Mouse (Mus musculus) lung, postnatal 0 days (tissue): Measurements from ENCODE around the gene Sqor. TPM values are rescaled to one million over a fixed set of nuclear protein-coding genes. Genes with fewer than 3 reads are reported as not detected.
A peak's percentile ranks its signal among the peaks of the same experiment; 100 is the strongest.

ENCODE experiments used
- ATAC-seq: fragments of 200-750 bp; cut with Nextera tagmentation; 2 replicates; pipeline ENCODE4 v1.8.0; 2017; ENCODE audit warnings: moderate library complexity
- DNase-seq: peaks from one replicate; pipeline ENCODE4 v3.0.0-alpha.2; 2016; ENCODE audit warnings: low spot score
- H3K27ac ChIP-seq: fragments of 300-500 bp; sonication (generic); 2 replicates; pipeline ENCODE4 v1.5.1; 2014; ENCODE audit warnings: antibody characterized with exemption, mild to moderate bottlenecking, low read length, mixed read lengths
- H3K27me3 ChIP-seq: fragments of 300-500 bp; sonication (generic); replicated peaks from 2 replicates; pipeline ENCODE4 v1.6.1; 2014; ENCODE audit warnings: low read length, mixed read lengths; ENCODE audit not compliant: insufficient read depth
- H3K36me3 ChIP-seq: fragments of 300-500 bp; sonication (generic); 2 replicates; pipeline ENCODE4 v1.6.1; 2014; ENCODE audit warnings: low read length, mixed read lengths; ENCODE audit not compliant: insufficient read depth
- H3K4me1 ChIP-seq: fragments of 300-500 bp; sonication (generic); 2 replicates; pipeline ENCODE4 v1.6.1; 2014; ENCODE audit warnings: antibody characterized with exemption, low read depth, low read length, mixed read lengths; ENCODE audit not compliant: insufficient read depth
- H3K4me2 ChIP-seq: fragments of 300-500 bp; sonication (generic); replicated peaks from 2 replicates; pipeline ENCODE4 v1.6.1; 2014; ENCODE audit warnings: low read depth, mild to moderate bottlenecking, low read length, moderate library complexity, mixed read lengths
- H3K4me3 ChIP-seq: fragments of 300-500 bp; sonication (generic); 2 replicates; pipeline ENCODE4 v1.5.1; 2014; ENCODE audit warnings: low read depth, low read length
- H3K9ac ChIP-seq: fragments of 300-500 bp; sonication (generic); replicated peaks from 2 replicates; pipeline ENCODE4 v1.6.1; 2014; ENCODE audit warnings: low read depth, mild to moderate bottlenecking
- H3K9me3 ChIP-seq: fragments of 300-500 bp; sonication (generic); 2 replicates; pipeline ENCODE4 v1.6.1; 2016; ENCODE audit warnings: low read length, mixed read lengths
- CTCF ChIP-seq: IDR thresholded peaks from 2 replicates; pipeline ENCODE4 v1.5.1; 2016; ENCODE audit warnings: antibody characterized with exemption, mild to moderate bottlenecking
- EP300 ChIP-seq: IDR thresholded peaks from 2 replicates; pipeline ENCODE4 v1.6.1; 2016; ENCODE audit warnings: antibody characterized with exemption, mild to moderate bottlenecking, control low read depth
- WGBS: fragments of 180-500 bp; shearing (Covaris S2); extraction: QIAGEN DNeasy Blood & Tissue Kit; methylation state at CpG from one replicate; pipeline ENCODE4 v1.1.7; 2014; 5-methylcytosine and 5-hydroxymethylcytosine counted together
- polyA plus RNA-seq: library from polyadenylated mRNA; unstranded; fragments of >200 nt; fragmentation: Nextera tagmentation; extraction: Ambion mirVana; gene quantifications from 2 replicates; pipeline ENCODE4 v1.2.1, GENCODE M21; 2015

Sqor gene
- polyA plus RNA-seq = 29.2 and 30.5 TPM in 2 replicates

DNA sequence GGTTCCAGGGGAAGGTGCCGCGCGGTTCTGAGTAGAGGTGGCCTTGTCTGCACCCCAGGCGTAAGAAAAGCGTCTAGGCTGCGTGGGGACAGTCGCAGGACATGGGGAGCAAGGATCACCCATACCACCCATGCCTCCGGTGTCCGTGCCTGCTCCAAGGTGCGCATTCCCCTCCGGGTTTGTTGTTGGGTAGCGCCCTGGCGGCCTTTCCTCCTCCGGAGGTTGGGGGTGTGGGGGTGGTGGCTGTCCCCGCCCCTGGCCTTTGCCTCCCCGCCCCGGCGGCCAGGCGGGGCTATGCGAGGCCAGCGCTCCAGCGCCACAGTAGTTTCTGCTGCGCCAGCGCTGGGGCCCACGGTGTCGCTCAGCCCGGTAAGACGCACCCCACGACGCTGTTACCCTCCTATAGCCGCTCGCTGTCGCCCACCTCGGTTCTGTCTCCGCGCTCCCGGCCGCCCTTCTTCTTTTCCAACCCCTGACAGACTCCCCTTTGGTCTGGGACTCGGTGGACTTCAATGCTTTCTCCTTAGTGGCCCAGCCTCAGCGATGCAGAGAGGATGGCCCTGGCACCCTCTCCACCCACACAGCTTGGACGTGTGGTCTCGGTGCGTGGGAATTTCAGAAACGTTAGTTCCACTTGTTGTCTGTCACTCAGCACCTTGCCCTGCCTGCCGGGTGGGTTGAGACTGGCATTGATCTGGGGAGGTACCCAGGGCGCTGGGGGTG, at the start of gene Sqor:
Sqor (plus strand) TSS at position 167 of the 723 bp plus-strand sequence.
- H3K4me1 ChIP-seq = no peaks in the 10 kb centered on the region
- no peak for TF ChIP-seq EP300
- TF ChIP-seq CTCF = peak; percentile 39; the same call in 1 of the 2 replicates
- 1% methylated on average over 42 of the region's 46 CpGs for WGBS
- H3K9ac ChIP-seq = peak within 1 kb of the TSS; percentile 60
- ATAC-seq (peak; percentile 97), DNase-seq (peak; percentile 86)
- H3K27ac ChIP-seq = peak within 1 kb of the TSS; percentile 43; the same call in 1 of the 2 replicates
- no peaks in the 10 kb centered on the region for H3K9me3 ChIP-seq
- H3K27me3 ChIP-seq = no peaks in the 10 kb centered on the region
- H3K36me3 ChIP-seq = no peaks in the 10 kb centered on the region
- H3K4me2 ChIP-seq = peak within 1 kb of the TSS; percentile 91
- peak within 1 kb of the TSS; percentile 56 for H3K4me3 ChIP-seq

DNA sequence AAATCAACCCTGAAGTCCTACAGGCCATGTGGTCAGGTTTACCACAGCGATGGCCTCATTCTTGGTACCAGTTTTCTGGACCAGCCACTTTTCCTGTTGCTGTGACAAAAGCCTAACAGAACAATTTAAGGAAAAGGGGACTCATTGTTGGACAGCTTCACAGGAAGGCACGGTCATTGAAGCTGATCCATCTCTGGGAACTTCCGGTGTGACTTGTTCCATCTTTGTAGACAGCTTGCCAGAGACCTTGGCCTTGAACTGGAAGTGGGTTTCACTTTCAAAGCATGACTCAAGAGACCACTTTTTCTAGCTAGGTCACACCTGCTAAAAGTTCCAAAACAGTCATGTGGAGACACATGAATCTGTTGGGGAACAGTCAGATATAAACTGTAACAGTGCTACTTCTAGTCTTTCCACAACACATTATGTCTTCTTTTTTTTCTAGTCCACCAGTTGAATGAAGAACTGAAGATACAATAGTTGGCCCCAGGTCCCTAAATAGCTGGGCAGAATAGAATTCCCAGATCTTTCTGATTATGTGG, 48.7 kb upstream of the Sqor start:
- no peak for DNase-seq
- H3K27ac ChIP-seq = no peak overlapping the region
- H3K9ac ChIP-seq = no peak overlapping the region
- no peak for ATAC-seq
- no peaks in the 10 kb centered on the region for H3K36me3 ChIP-seq
- H3K9me3 ChIP-seq = no peaks in the 10 kb centered on the region
- no peaks in the 10 kb centered on the region for H3K27me3 ChIP-seq
- TF ChIP-seq CTCF = no peak
- no peak for TF ChIP-seq EP300
- H3K4me2 ChIP-seq = no peak overlapping the region
- WGBS = 60% methylated on average over 3 of the region's 3 CpGs
- no peak overlapping the region for H3K4me3 ChIP-seq
- H3K4me1 ChIP-seq = no peaks in the 10 kb centered on the region

- H3K9me3 ChIP-seq = no peaks in the 10 kb centered on the region
- DNase-seq (no peak), ATAC-seq (no peak)
- H3K27ac ChIP-seq = no peak overlapping the region
- no peak overlapping the region for H3K9ac ChIP-seq
- H3K4me1 ChIP-seq = no peaks in the 10 kb centered on the region
- no peaks in the 10 kb centered on the region for H3K36me3 ChIP-seq
- no peak overlapping the region for H3K4me2 ChIP-seq
- TF ChIP-seq EP300 (no peak), CTCF (no peak)
- H3K27me3 ChIP-seq = no peaks in the 10 kb centered on the region
- 37% methylated on average over 1 of the region's 1 CpGs for WGBS
- no peak overlapping the region for H3K4me3 ChIP-seq
These were observed 45.8 kb upstream of the Sqor start for GRCm38 (mm10) chr2:122719232-122719631.

GRCm38 (mm10) chr2:122720564-122720963, 44.5 kb upstream of the Sqor start:
- WGBS = 66% methylated on average over 3 of the region's 3 CpGs
- H3K4me1 ChIP-seq = no peaks in the 10 kb centered on the region
- no peaks in the 10 kb centered on the region for H3K27me3 ChIP-seq
- no peak for TF ChIP-seq CTCF
- no peak for TF ChIP-seq EP300
- DNase-seq (no peak), ATAC-seq (no peak)
- no peak overlapping the region for H3K27ac ChIP-seq
- no peaks in the 10 kb centered on the region for H3K9me3 ChIP-seq
- no peaks in the 10 kb centered on the region for H3K36me3 ChIP-seq
- H3K9ac ChIP-seq = no peak overlapping the region
- H3K4me2 ChIP-seq = no peak overlapping the region
- H3K4me3 ChIP-seq = no peak overlapping the region

- H3K27me3 ChIP-seq = no peaks in the 10 kb centered on the region
- no peak overlapping the region for H3K4me3 ChIP-seq
- H3K4me1 ChIP-seq = no peaks in the 10 kb centered on the region
- no peaks in the 10 kb centered on the region for H3K9me3 ChIP-seq
- no peak overlapping the region for H3K4me2 ChIP-seq
- DNase-seq = peak; percentile 7
- no peak overlapping the region for H3K27ac ChIP-seq
- TF ChIP-seq CTCF (peak; percentile 73), EP300 (no peak)
- 53% methylated on average over 10 of the region's 10 CpGs for WGBS
- no peak overlapping the region for H3K9ac ChIP-seq
- no peaks in the 10 kb centered on the region for H3K36me3 ChIP-seq
- no peak for ATAC-seq
These were observed 39.4 kb upstream of the Sqor start for GRCm38 (mm10) chr2:122725604-122726003.

DNA sequence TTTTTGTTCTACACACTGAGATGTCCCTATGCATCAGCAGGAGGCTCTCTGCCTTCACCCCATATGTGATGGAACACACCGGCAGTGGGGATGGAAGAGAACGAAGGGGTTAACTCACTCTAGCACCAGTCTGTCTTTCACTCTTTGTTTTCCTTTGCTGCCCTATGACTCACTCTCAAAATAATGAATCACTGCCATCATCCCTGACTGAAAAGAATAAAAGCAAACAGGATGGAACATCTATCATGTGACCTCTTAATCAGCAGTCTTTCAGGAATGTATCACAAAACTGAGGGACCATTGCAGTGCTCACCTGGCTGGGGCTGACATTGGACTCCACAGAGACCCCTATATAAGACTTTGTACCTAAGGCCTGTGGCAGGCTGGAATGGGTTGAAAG, 33.6 kb upstream of the Sqor start:
- ATAC-seq = no peak
- TF ChIP-seq CTCF (no peak), EP300 (no peak)
- H3K27ac ChIP-seq = no peak overlapping the region
- H3K9me3 ChIP-seq = no peaks in the 10 kb centered on the region
- H3K27me3 ChIP-seq = no peaks in the 10 kb centered on the region
- 49% methylated on average over 2 of the region's 2 CpGs for WGBS
- H3K36me3 ChIP-seq = no peaks in the 10 kb centered on the region
- no peaks in the 10 kb centered on the region for H3K4me1 ChIP-seq
- DNase-seq = no peak
- H3K9ac ChIP-seq = no peak overlapping the region
- no peak overlapping the region for H3K4me2 ChIP-seq
- H3K4me3 ChIP-seq = no peak overlapping the region
